8 mouse cellular contexts compared by ENCODE assay signal in the genomic region with DNA sequence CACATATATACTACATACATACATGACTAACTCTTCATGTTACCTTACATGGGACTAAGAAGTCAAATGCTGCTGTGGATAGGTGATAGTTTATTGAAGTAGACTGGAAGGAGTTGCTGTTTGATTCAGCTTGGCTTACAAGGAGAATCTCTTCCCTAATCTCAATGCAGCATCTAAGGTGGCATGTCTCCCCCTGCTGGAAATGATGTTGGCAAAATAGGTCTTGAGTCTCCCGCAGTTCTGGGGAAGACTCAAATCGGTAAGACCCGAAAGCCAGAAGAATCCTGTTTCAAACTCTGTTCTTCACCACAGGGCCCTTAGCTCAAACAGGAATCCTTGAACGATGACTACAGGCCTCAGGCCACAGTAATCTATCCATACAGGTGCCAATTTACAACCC. TPM values are rescaled to one million over a fixed set of nuclear protein-coding genes. Genes with fewer than 3 reads are reported as not detected.
A peak's percentile ranks its signal among the peaks of the same experiment; 100 is the strongest.
DNase-seq lines count a peak whose midpoint lies in the region; ATAC-seq and TF ChIP-seq lines count a peak whose summit lies in the region.

No protein-coding gene starts in this region.

- ATAC-seq in heart, embryonic 11.5 days (replicated peaks; ENCODE audit: insufficient number of reproducible peaks, low FRiP score, low TSS enrichment): no peak
- ATAC-seq in forebrain, embryonic 11.5 days (replicated peaks; ENCODE audit: low FRiP score): no peak
- ATAC-seq in hindbrain, postnatal 0 days: no peak

- no peaks in the 10 kb centered on the region for H3K27me3 ChIP-seq in heart, embryonic 11.5 days (ENCODE audit: control insufficient read depth, insufficient read depth, low read length)
- no peaks in the 10 kb centered on the region for H3K27me3 ChIP-seq in forebrain, embryonic 11.5 days (ENCODE audit: control insufficient read depth, insufficient read depth, low read length)
- no peaks in the 10 kb centered on the region for H3K27me3 ChIP-seq in hindbrain, postnatal 0 days (ENCODE audit: insufficient read depth, low read length)
- no peaks in the 10 kb centered on the region for H3K27me3 ChIP-seq in limb, embryonic 10.5 days (ENCODE audit: low read depth, poor library complexity, severe bottlenecking)

- H3K27ac ChIP-seq in heart, embryonic 11.5 days (ENCODE audit: low read depth, low read length): no peak overlapping the region
- no peak overlapping the region for H3K27ac ChIP-seq in forebrain, embryonic 11.5 days (ENCODE audit: low read depth, low read length)
- H3K27ac ChIP-seq in hindbrain, postnatal 0 days: peak overlapping the region; percentile 48
- no peak overlapping the region for H3K27ac ChIP-seq in limb, embryonic 10.5 days

- WGBS in heart, embryonic 11.5 days (ENCODE audit: insufficient replicate concordance): 15% methylated on average over 4 of the region's 4 CpGs
- WGBS in forebrain, embryonic 11.5 days: 5% methylated on average over 4 of the region's 4 CpGs
- 3% methylated on average over 4 of the region's 4 CpGs for WGBS in hindbrain, postnatal 0 days
- 11% methylated on average over 4 of the region's 4 CpGs for WGBS in limb, embryonic 10.5 days

- no peaks in the 10 kb centered on the region for H3K9me3 ChIP-seq in heart, embryonic 11.5 days (replicated peaks; ENCODE audit: control insufficient read depth, low read length)
- no peaks in the 10 kb centered on the region for H3K9me3 ChIP-seq in forebrain, embryonic 11.5 days (ENCODE audit: control insufficient read depth, low read length)
- H3K9me3 ChIP-seq in hindbrain, postnatal 0 days (ENCODE audit: low read length): no peaks in the 10 kb centered on the region
- H3K9me3 ChIP-seq in limb, embryonic 10.5 days (replicated peaks): no peaks in the 10 kb centered on the region

- TF ChIP-seq POLR2A in brain, embryonic 14.5 days (IDR thresholded peaks at IDR 0.05; ENCODE audit: borderline replicate concordance, extremely low read depth, insufficient read depth, insufficient read length, poor library complexity, severe bottlenecking): no peak

- H3K4me1 ChIP-seq in heart, embryonic 11.5 days (ENCODE audit: control insufficient read depth, insufficient read depth, low read length): peaks cover 21% of the 10 kb centered on the region
- H3K4me1 ChIP-seq in forebrain, embryonic 11.5 days (replicated peaks; ENCODE audit: control insufficient read depth, insufficient read depth, low read length): peaks cover 27% of the 10 kb centered on the region
- peaks cover 42% of the 10 kb centered on the region for H3K4me1 ChIP-seq in hindbrain, postnatal 0 days (ENCODE audit: insufficient read depth, low read length)
- peaks cover 25% of the 10 kb centered on the region for H3K4me1 ChIP-seq in limb, embryonic 10.5 days

- TF ChIP-seq CTCF in brain, embryonic 14.5 days (IDR thresholded peaks at IDR 0.05; ENCODE audit: borderline replicate concordance, extremely low read depth, insufficient read depth, insufficient read length): peak; percentile 78; the same call in 1 of the 2 replicates
- peak; percentile 91 for TF ChIP-seq CTCF in hindbrain, postnatal 0 days (IDR thresholded peaks at IDR 0.05; ENCODE audit: low read depth)

- H3K4me2 ChIP-seq in heart, embryonic 11.5 days: no peak overlapping the region
- no peak overlapping the region for H3K4me2 ChIP-seq in forebrain, embryonic 11.5 days (ENCODE audit: low read depth, low read length, severe bottlenecking)
- 0 out of 2 replicates have a peak overlapping the region, but pooled peaks have one; percentile 21 for H3K4me2 ChIP-seq in hindbrain, postnatal 0 days (ENCODE audit: low read depth, low read length)

- H3K9ac ChIP-seq in heart, embryonic 11.5 days (ENCODE audit: low read depth, low read length): no peak overlapping the region
- H3K9ac ChIP-seq in forebrain, embryonic 11.5 days (ENCODE audit: low read length): no peak overlapping the region
- no peak overlapping the region for H3K9ac ChIP-seq in hindbrain, postnatal 0 days (replicated peaks; ENCODE audit: low read length)

- DNase-seq in heart, adult 8-10 months (ENCODE audit: low spot score): peak; percentile 86
- DNase-seq in brain, embryonic 14.5 days (ENCODE audit: low read depth): peak; percentile 96
- peak; percentile 72 for DNase-seq in forebrain, embryonic 11.5 days (ENCODE audit: low spot score)
- peak; percentile 95 for DNase-seq in hindbrain, postnatal 0 days (ENCODE audit: low spot score)
- peak; percentile 53 for DNase-seq in limb, embryonic 10.5 days (ENCODE audit: low spot score)
- peak; percentile 57 for DNase-seq in neural tube, embryonic 10.5 days (ENCODE audit: extremely low spot score, low spot score)
- DNase-seq in testis, postnatal 14 days (ENCODE audit: low spot score): peak; percentile 42

- no peak overlapping the region for H3K4me3 ChIP-seq in heart, embryonic 11.5 days (ENCODE audit: low read depth, low read length)
- no peak overlapping the region for H3K4me3 ChIP-seq in forebrain, embryonic 11.5 days (ENCODE audit: low read depth, low read length)
- H3K4me3 ChIP-seq in hindbrain, postnatal 0 days (ENCODE audit: low read length): no peak overlapping the region
- no peak overlapping the region for H3K4me3 ChIP-seq in limb, embryonic 10.5 days

- no peaks in the 10 kb centered on the region for H3K36me3 ChIP-seq in heart, embryonic 11.5 days (ENCODE audit: control insufficient read depth, insufficient read depth, low read length)
- H3K36me3 ChIP-seq in forebrain, embryonic 11.5 days (ENCODE audit: control insufficient read depth, insufficient read depth, low read length): no peaks in the 10 kb centered on the region
- H3K36me3 ChIP-seq in hindbrain, postnatal 0 days (ENCODE audit: insufficient read depth, low read length): no peaks in the 10 kb centered on the region
- H3K36me3 ChIP-seq in limb, embryonic 10.5 days: no peaks in the 10 kb centered on the region

RNA-seq across cellular contexts. Expression of gene Cipc, which starts 1.7 kb away (rescaled TPM):
- total RNA-seq in heart, adult 8-10 months (2022): 10 to 100 TPM; 42.4 to 53.8 (median 48.3) TPM
- polyA plus RNA-seq in heart, embryonic 11.5 days (2014; fragmentation: Nextera tagmentation; extraction: Ambion mirVana): 26.7 and 31.0 TPM in 2 replicates
- polyA plus RNA-seq in brain, embryonic 14.5 days (2012; rRNA removed): 67.3 and 70.7 TPM in 2 replicates
- 46.5 and 48.7 TPM in 2 replicates for polyA plus RNA-seq in forebrain, embryonic 11.5 days (2014; fragmentation: Nextera tagmentation; extraction: Ambion mirVana)
- total RNA-seq in hindbrain, postnatal 0 days (2014; rRNA removed): 51.1 and 55.6 TPM in 2 replicates
- 27.6 and 29.6 TPM in 2 replicates for polyA plus RNA-seq in hindbrain, postnatal 0 days (2015; fragmentation: Nextera tagmentation; extraction: Ambion mirVana)
- polyA plus RNA-seq in limb, embryonic 10.5 days (2016; fragmentation: Nextera tagmentation; extraction: Ambion mirVana): 31.8 and 37.7 TPM in 2 replicates

RNA-seq across cellular contexts. Expression of gene Zdhhc22, which starts 45.1 kb away (rescaled TPM):
- not detected for total RNA-seq in heart, adult 8-10 months (2022)
- polyA plus RNA-seq in heart, embryonic 11.5 days (2014; fragmentation: Nextera tagmentation; extraction: Ambion mirVana): 0.20 TPM in 1 of 2 replicates, not detected in the other
- 10.0 and 15.5 TPM in 2 replicates for polyA plus RNA-seq in brain, embryonic 14.5 days (2012; rRNA removed)
- polyA plus RNA-seq in forebrain, embryonic 11.5 days (2014; fragmentation: Nextera tagmentation; extraction: Ambion mirVana): 0.15 and 0.17 TPM in 2 replicates
- 38.6 and 39.4 TPM in 2 replicates for total RNA-seq in hindbrain, postnatal 0 days (2014; rRNA removed)
- polyA plus RNA-seq in hindbrain, postnatal 0 days (2015; fragmentation: Nextera tagmentation; extraction: Ambion mirVana): 21.8 and 25.2 TPM in 2 replicates
- 0.04 TPM in 2 replicates for polyA plus RNA-seq in limb, embryonic 10.5 days (2016; fragmentation: Nextera tagmentation; extraction: Ambion mirVana)

Comparison
In these comparisons a context has a peak if more than half of its experiments do, and no peak if none do; other contexts are left out.
1. DNase-seq: peak in every context shown above with its lines; median percentile 96 in brain, embryonic 14.5 days; 95 in hindbrain, postnatal 0 days; 86 in heart, adult 8-10 months; 72 in forebrain, embryonic 11.5 days; 57 in neural tube, embryonic 10.5 days; 53 in limb, embryonic 10.5 days; 42 in testis, postnatal 14 days.